Mouse (Mus musculus): ENCODE measurements around the gene Olfr1174-ps. TPM values are rescaled to one million over a fixed set of nuclear protein-coding genes. Genes with fewer than 3 reads are reported as not detected.

Gene Olfr1174-ps
- not detected for total RNA-seq (2023)

DNA sequence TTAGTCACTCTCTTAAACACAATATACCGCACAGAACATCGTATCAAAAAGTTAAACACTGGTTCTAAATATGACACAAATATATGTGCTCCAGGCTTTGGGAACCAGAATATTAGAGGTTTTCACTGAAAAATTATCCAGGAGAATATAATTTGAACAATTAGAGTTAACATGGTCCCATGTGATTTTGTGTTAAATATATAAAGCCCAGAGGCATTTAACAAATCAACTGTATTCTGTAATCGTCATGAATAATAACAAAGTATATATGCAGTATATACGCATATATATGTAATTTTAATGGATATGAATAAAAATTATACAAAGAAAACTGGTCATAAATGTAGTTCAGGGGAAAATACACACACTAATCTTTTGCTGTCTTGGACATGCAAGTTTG is at the start of gene Olfr1174-ps:
Olfr1174-ps (minus strand) TSS at position 101 of the 400 bp plus-strand sequence.

DNA sequence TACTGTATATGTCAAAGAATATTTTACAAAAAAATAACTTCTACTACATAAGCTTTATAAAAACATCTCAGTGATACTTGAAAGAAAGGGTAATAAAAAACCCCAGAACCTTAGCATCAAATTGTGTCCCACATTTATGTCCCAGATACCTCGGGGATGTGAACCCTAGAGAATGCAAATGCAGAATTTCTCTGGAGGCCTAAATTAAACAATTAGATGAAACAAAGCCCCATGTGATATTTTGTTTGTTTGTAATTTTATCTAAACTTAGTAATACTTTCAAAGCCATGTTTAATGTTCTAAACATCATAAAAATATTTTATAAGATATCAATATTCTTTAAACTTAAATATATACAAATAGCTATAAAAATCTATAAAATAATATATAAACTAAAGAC is 31.5 kb upstream of the Olfr1174-ps start, which contains the start of gene Olfr1177-ps:
Olfr1177-ps (minus strand) TSS at position 101 of the 400 bp plus-strand sequence.

GRCm38 (mm10) chr2:88336421-88336820 is 21.5 kb upstream of the Olfr1174-ps start, which contains the start of gene Olfr1176:
TSS of gene Olfr1176 (plus strand) at chr2:88336721.

DNA sequence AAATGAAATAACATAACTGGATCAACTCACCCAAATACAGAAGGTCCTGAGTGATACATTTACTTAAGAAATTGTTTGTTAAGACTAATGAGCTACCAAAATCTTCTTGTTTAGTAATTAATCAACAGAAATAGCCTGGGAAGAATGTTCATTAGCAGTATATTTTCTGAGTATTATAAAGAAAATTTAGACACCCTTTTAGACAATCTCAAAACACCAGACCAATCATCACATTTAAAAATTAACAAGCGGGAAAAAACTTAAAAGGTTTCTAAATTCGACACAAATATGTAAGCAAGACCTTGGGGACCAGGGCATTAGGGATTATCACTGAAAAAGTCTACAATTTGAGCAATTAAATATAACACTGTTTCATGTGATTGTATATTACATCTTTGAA is 12.2 kb upstream of the Olfr1174-ps start, which contains the start of gene Olfr1175-ps:
Olfr1175-ps (minus strand) TSS at position 101 of the 400 bp plus-strand sequence.

DNA sequence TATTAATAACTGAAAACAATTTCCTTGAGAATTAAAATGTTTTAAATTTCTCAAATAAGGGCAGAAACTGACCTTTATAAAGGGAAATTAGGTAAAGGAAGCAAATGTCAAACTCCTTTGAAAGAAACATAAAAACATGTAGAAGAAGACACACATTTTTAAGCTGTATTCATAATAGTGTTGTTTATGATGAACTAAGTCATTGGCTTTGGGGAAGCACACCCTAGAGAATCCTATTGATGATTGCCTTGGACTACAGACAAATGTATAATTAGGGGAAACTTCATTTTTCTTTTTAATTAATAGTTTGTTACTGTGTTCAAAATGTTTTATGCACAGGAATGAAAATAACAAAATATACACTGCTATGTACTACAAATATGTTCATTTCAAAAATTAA is 35.2 kb downstream of the Olfr1174-ps start, which contains the start of gene Olfr1173:
Olfr1173 (minus strand) TSS at position 101 of the 400 bp plus-strand sequence.

Other genes with a start within 250 kb of the Olfr1174-ps start
- gene Olfr1163, start 243.3 kb downstream of the Olfr1174-ps start, total RNA-seq (2023), result not detected
- gene Olfr1164, start 221.2 kb downstream of the Olfr1174-ps start, total RNA-seq (2023), result not detected
- gene Olfr1166, start 186.9 kb downstream of the Olfr1174-ps start, total RNA-seq (2023), result not detected
- gene Olfr1167, start 159.9 kb downstream of the Olfr1174-ps start, total RNA-seq (2023), result not detected
- gene Olfr1168, start 133.3 kb downstream of the Olfr1174-ps start, total RNA-seq (2023), result not detected
- gene Olfr1170, start 86.8 kb downstream of the Olfr1174-ps start, total RNA-seq (2023), result not detected
- gene Olfr1173, start 35.3 kb downstream of the Olfr1174-ps start, total RNA-seq (2023), result not detected
- not detected for gene Olfr1175-ps, start 12.1 kb upstream of the Olfr1174-ps start, total RNA-seq (2023)
- gene Olfr1176, start 21.6 kb upstream of the Olfr1174-ps start, total RNA-seq (2023), result not detected
- not detected for gene Olfr1177-ps, start 31.4 kb upstream of the Olfr1174-ps start, total RNA-seq (2023)
- not detected for gene Olfr1178, start 71.9 kb upstream of the Olfr1174-ps start, total RNA-seq (2023)
- gene Olfr1179, start 91.3 kb upstream of the Olfr1174-ps start, total RNA-seq (2023), result not detected
- gene Olfr1180, start 104.0 kb upstream of the Olfr1174-ps start, total RNA-seq (2023), result not detected
- gene Olfr1181, start 111.0 kb upstream of the Olfr1174-ps start, total RNA-seq (2023), result not detected
- not detected for gene Gm13757, start 134.0 kb upstream of the Olfr1174-ps start, total RNA-seq (2023)
- not detected for gene Olfr1183, start 139.7 kb upstream of the Olfr1174-ps start, total RNA-seq (2023)
- gene Olfr1184, start 168.5 kb upstream of the Olfr1174-ps start, total RNA-seq (2023), result not detected
- gene Olfr1185-ps1, start 178.2 kb upstream of the Olfr1174-ps start, total RNA-seq (2023), result not detected
- not detected for gene Olfr1186, start 203.4 kb upstream of the Olfr1174-ps start, total RNA-seq (2023)
- gene Olfr1188, start 241.8 kb upstream of the Olfr1174-ps start, total RNA-seq (2023), result not detected